ENCODE assay signal across 23 mouse cellular contexts in the genomic region with DNA sequence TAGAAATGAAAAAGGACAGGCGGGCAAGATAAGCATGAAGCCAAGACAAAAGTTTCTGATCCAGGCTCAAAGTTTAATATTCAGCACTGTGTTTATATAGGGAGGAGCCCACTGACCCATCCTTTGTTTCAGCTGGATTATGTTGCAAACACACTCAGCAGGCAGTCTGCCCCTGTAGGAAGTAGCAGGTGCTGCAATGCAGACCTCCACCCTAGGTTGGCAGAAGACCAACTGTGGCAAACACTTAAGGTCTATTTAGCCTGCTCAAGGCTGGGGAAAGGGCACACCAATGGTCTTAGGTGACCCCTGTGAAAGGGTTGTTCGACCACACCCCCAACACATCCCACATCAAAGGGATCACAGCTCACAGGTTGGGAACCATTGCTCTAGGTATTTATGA.
A peak's percentile ranks its signal among the peaks of the same experiment; 100 is the strongest.
DNase-seq lines count a peak whose midpoint lies in the region; ATAC-seq and TF ChIP-seq lines count a peak whose summit lies in the region.
"Had no signal": no experiment of that assay in that cellular context is flagged by ENCODE, and none has a peak within 500 bp of the region (broad histone marks: within the 10 kb centered on the region; RNA-seq: fewer than 3 reads in every experiment).

No protein-coding gene starts in this region.

- no peak for TF ChIP-seq POLR2A in heart, adult 2 months (IDR thresholded peaks at IDR 0.05; ENCODE audit: insufficient read depth, low read depth, low read length)

- no peak for ATAC-seq in lung, postnatal 0 days
- ATAC-seq: hindbrain, postnatal 0 days had no signal

- no peak overlapping the region for H3K4me2 ChIP-seq in lung, postnatal 0 days (replicated peaks; ENCODE audit: low read depth, low read length)
- H3K4me2 ChIP-seq: embryonic facial prominence, embryonic 12.5 days; liver, embryonic 13.5 days; neural tube, embryonic 12.5 days had no signal

- no peak overlapping the region for H3K9ac ChIP-seq in heart, adult 2 months (ENCODE audit: low read depth, low read length)
- no peak overlapping the region for H3K9ac ChIP-seq in lung, postnatal 0 days (replicated peaks; ENCODE audit: low read depth)
- H3K9ac ChIP-seq: embryonic facial prominence, embryonic 12.5 days; liver, embryonic 13.5 days; neural tube, embryonic 12.5 days had no signal

- 97% methylated on average over 2 of the region's 2 CpGs for WGBS in heart, adult 2 months
- 82% methylated on average over 2 of the region's 2 CpGs for WGBS in lung, postnatal 0 days

- H3K4me1 ChIP-seq in heart, adult 2 months (ENCODE audit: control insufficient read depth, insufficient read depth, low read length): peaks cover 4% of the 10 kb centered on the region
- no peaks in the 10 kb centered on the region for H3K4me1 ChIP-seq in lung, postnatal 0 days (ENCODE audit: insufficient read depth, low read depth, low read length)
- H3K4me1 ChIP-seq: embryonic facial prominence, embryonic 12.5 days; limb, embryonic 10.5 days; liver, embryonic 13.5 days; neural tube, embryonic 12.5 days had no signal

- no peaks in the 10 kb centered on the region for H3K79me2 ChIP-seq in heart, adult 2 months (replicated peaks; ENCODE audit: control insufficient read depth, insufficient read depth, low read length)

- H3K9me3 ChIP-seq in lung, postnatal 0 days (ENCODE audit: low read length): no peaks in the 10 kb centered on the region
- H3K9me3 ChIP-seq: embryonic facial prominence, embryonic 12.5 days; heart, embryonic 10.5 days; limb, embryonic 10.5 days; liver, embryonic 13.5 days; neural tube, embryonic 12.5 days had no signal

- no peak overlapping the region for H3K27ac ChIP-seq in heart, adult 2 months
- no peak overlapping the region for H3K27ac ChIP-seq in layer of hippocampus, adult 2 months
- H3K27ac ChIP-seq in lung, postnatal 0 days (ENCODE audit: low read length): no peak overlapping the region
- H3K27ac ChIP-seq: embryonic facial prominence, embryonic 12.5 days; heart, embryonic 10.5 days; hindbrain, postnatal 0 days; limb, embryonic 10.5 days; liver, embryonic 13.5 days; neural tube, embryonic 12.5 days had no signal

- peak; percentile 14; the same call in 1 of the 2 replicates for TF ChIP-seq CTCF in heart, adult 2 months (IDR thresholded peaks at IDR 0.05)
- peak; percentile 54 for TF ChIP-seq CTCF in layer of hippocampus, adult 2 months (conservative IDR thresholded peaks at IDR 0.05)
- TF ChIP-seq CTCF in lung, postnatal 0 days (IDR thresholded peaks at IDR 0.05): peak; percentile 45

- no peak for TF ChIP-seq EP300 in heart, adult 2 months (IDR thresholded peaks at IDR 0.05; ENCODE audit: insufficient read depth, low read depth, low read length)
- TF ChIP-seq EP300 in lung, postnatal 0 days (IDR thresholded peaks at IDR 0.05): no peak

- no peak overlapping the region for H3K4me3 ChIP-seq in heart, adult 2 months
- H3K4me3 ChIP-seq in layer of hippocampus, adult 2 months: no peak overlapping the region
- no peak overlapping the region for H3K4me3 ChIP-seq in lung, postnatal 0 days (ENCODE audit: low read depth, low read length)
- H3K4me3 ChIP-seq: embryonic facial prominence, embryonic 12.5 days; heart, embryonic 10.5 days; limb, embryonic 10.5 days; liver, embryonic 13.5 days; neural tube, embryonic 12.5 days had no signal

- no peaks in the 10 kb centered on the region for H3K36me3 ChIP-seq in heart, adult 2 months (ENCODE audit: control insufficient read depth, insufficient read depth, low read length)
- H3K36me3 ChIP-seq in lung, postnatal 0 days (ENCODE audit: insufficient read depth, low read length): no peaks in the 10 kb centered on the region
- H3K36me3 ChIP-seq: embryonic facial prominence, embryonic 12.5 days; heart, embryonic 10.5 days; limb, embryonic 10.5 days; liver, embryonic 13.5 days; neural tube, embryonic 12.5 days had no signal

- DNase-seq in heart, adult 2 months: no peak
- no peak for DNase-seq in heart, postnatal 4 days
- no peak for DNase-seq in layer of hippocampus, adult 2 months (ENCODE audit: low spot score in 2 of 2)
- DNase-seq in layer of hippocampus, adult 9-11 months: no peak
- no peak for DNase-seq in lung, postnatal 0 days (ENCODE audit: low spot score)
- no peak for DNase-seq in lung, postnatal 4 days
- no peak for DNase-seq in ovary, postnatal 36 days (ENCODE audit: low spot score)
- DNase-seq: adrenal gland, postnatal 10 days; cerebellum, adult 2 months; cerebellum, postnatal 25 days; gastrocnemius, postnatal 36 days; heart, postnatal 10 days; kidney, adult 18-20 months; kidney, postnatal 4 days; liver, embryonic 13.5 days; retina, postnatal 1 day; right cerebral cortex, postnatal 25 days; thymus, postnatal 14 days had no signal

- intact Hi-C loops in heart, adult 2 months (cut with DNase I): no loop called here

- H3K27me3 ChIP-seq in heart, adult 2 months (ENCODE audit: control insufficient read depth, insufficient read depth, low read length): no peaks in the 10 kb centered on the region
- H3K27me3 ChIP-seq in lung, postnatal 0 days (replicated peaks; ENCODE audit: insufficient read depth, low read length): no peaks in the 10 kb centered on the region
- H3K27me3 ChIP-seq: embryonic facial prominence, embryonic 12.5 days; liver, embryonic 13.5 days; neural tube, embryonic 12.5 days had no signal
